Mouse (Mus musculus) retina, postnatal 7 days (tissue): ENCODE measurements around the gene Arhgef1.

Source experiments
- DNase-seq: peaks from one replicate; pipeline ENCODE4 v3.0.0-alpha.2; 2012; ENCODE audit warnings: low read depth, low spot score

The Arhgef1 gene

GRCm38 (mm10) chr7:24944257-24944950, 41.7 kb downstream of the Arhgef1 start, which contains the start of gene Gm4881:
TSS of gene Gm4881 (minus strand) at chr7:24944494.
- no peak for DNase-seq

GRCm38 (mm10) chr7:24947316-24948048, 44.8 kb downstream of the Arhgef1 start:
- DNase-seq, result no peak

GRCm38 (mm10) chr7:24948774-24949173, 46.1 kb downstream of the Arhgef1 start:
- no peak for DNase-seq

GRCm38 (mm10) chr7:24949958-24950623, 47.4 kb downstream of the Arhgef1 start:
- DNase-seq, result peak; percentile 64

DNA sequence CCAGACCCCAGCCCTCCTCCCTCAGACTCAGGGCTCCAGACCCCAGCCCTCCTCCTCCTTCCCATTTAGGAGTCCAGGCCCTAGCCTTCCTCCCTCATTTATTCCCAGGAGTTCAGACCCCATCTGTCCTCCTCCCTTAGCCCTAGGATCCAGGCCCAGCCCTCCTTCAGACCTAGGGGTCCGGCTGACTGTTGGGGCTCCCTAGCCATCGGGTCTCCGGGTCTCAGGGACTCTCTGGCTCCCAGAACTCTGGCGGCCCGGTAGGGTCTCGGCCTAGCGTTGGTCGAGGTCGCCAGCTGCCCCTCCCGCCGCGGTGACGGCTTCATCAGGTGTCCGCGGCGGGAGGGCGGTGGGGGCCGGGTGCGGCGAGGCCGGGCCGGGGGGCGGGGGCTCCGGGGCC, 51.3 kb downstream of the Arhgef1 start:
- no peak for DNase-seq

DNA sequence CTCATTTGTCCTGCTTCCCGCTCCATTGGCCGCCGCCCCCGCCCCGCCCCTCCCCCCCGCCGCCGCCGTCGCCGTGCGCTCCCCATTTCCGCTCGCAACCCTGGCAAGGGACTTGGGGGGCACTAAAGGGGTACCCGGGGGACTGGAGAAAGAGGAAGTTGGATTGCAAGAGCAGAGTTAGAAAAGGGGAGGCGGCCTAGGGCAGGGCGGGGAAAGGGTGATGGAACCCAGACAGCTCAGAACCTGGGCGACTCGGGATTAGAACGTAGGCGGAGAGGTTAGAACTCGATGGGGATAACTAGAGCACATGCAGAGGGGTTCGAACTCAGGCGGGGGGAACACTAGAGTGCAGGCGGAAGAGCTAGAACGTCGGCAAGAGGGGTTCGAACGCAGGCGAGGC, 51.7 kb downstream of the Arhgef1 start:
- DNase-seq, result no peak

DNA sequence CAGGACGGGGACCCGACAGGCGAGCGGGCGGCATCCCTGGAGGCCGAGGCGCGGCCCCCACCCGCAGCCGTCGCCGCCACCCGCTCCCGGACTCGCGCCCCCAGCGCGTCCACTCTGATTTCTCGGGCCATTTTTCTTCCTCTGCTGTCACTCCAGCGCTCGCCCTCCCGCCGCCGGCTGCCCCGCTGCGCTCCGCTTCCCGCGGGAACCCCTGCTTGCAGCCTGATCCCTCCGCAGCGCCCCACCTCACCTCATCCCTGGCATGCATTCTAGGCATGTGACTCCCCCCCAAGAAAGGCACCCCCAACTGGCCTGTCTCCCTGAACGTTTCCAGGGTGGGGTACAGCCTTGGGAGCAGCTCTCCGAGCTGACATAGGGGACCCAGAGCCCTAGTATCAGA, 52.5 kb downstream of the Arhgef1 start:
- no peak for DNase-seq

- no peak for DNase-seq
Measured at GRCm38 (mm10) chr7:24964288-24964687, 61.6 kb downstream of the Arhgef1 start.

DNA sequence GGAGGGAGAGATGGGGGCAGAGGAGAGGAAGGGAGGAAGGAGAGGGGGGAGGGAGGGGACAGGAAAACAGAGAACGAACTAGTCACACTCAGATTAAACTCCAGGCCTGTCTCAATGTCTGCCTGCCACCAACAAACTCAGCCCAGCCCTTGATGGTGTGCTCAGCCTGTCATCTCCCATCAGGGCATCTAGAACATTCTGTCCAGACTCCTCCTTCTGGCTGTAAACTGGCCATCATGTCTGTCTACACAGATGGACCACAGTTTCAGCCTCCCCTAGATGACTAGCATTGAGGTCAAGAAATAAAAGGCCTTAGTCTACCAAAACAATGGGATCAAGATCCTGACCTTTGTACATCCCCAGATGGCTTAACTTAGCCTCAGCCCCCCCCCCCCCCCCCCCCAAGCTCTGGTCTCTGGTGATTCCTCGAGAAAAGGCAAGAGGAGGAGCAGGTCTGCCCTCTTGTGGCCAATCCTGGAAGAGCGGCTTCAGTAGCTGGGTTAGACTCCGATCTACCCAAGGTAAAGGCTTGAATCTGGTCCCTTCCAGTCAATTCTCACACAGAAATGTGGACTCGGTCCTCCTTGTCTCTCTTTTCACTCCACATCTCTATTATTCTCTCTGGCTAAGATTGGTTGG, 62.3 kb downstream of the Arhgef1 start:
- DNase-seq, result peak; percentile 84

DNA sequence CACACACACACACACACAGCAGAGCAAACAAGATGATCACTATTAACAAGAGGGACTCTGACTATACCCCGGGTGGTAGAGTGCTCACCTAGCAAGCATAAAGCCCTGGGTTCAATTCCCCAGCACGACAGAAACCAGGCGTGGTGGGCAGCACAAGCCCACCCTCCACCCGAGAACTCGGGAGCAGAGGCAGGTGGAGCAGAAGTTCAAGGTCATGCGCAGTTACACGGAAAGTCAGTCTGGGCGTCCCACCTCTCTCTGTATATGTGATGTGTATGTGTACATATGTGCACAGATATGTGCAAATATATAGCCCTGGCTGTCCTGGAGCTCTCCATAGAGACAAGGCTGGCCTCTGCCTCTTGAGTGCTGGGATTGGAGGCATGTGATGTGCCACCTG, 65.3 kb downstream of the Arhgef1 start:
- DNase-seq, result no peak

DNA sequence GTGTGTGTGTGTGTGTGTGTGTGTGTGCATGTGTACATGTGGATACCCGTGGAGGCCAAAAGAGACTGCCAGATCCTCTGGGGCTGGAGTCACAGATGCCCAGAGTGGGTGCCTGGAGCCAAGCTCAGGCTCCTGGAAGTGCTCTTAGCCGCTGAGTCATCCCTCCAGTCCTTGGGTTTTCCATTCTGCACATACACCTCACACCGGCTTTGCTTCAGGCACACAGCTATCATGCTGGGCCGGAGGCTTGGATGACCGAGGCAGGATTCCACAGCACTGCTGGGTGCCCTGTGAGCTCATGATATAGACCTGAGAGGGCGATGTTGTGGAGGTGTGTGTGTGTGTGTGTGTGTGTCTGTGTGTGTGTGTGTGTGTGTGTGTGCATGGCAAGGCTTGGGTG, 65.8 kb downstream of the Arhgef1 start:
- no peak for DNase-seq

DNA sequence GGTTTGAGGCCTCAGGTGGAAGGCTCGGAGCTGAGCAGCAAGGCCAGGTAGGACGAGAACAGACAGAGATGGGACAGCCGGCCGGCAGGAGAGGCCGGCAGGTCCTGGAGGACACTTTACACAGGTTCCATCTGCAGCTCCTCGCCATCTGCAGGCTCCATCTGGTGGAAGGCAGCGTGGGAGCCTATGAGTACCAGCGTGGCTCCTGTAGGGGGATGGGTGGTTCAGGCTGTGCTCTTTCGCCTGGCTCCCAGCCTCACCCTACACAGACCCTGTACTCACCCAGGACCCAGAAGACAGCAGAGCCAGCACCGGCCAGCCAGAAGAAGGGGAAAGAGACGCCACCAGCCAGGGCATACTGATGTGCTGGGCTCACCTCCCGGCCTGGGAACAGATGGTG, 67.1 kb downstream of the Arhgef1 start:
- no peak for DNase-seq

- no peak for DNase-seq
Measured at GRCm38 (mm10) chr7:24970341-24970740, 67.6 kb downstream of the Arhgef1 start.

DNA sequence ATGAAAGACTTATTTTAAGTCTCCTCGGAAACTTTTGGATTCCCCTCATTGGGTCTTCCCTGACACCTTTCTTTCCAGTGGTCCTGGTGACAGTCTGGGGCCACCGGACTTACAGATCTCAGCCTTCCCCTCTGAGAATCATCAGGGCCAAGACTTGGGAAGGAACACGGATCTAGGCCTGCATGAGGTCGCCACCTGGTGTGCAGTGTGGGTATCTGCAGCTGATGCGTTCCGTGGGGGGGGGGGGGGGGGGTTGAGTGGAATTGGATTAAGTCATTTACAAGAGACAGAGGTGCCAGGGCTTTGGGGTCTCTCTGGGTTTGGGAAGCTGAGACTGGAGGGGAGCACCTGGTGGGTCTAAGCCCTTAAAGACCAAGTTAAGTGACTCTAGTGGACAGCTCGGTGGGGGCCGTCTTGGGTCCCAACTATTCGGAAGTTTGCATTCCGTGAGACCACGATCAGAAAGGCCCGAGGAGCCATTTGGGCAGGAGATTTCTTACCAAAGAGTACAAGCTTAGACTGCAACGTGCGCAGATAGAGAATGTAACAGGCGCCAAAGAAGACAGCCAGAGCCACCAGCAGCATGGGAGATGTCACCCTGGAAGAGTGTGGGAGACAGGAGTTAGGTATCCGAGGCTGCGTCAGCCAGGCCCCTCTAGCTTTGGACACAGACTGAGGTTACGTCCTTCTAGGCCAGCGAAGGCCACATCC, 68.7 kb downstream of the Arhgef1 start:
- peak; percentile 70 for DNase-seq

- peak; percentile 89 for DNase-seq
Measured at GRCm38 (mm10) chr7:24971972-24972893, 69.5 kb downstream of the Arhgef1 start, which contains the start of gene Rabac1. TSS of gene Rabac1 (minus strand) at chr7:24972754.

GRCm38 (mm10) chr7:24973208-24973607, 70.5 kb downstream of the Arhgef1 start:
- DNase-seq, result no peak

DNA sequence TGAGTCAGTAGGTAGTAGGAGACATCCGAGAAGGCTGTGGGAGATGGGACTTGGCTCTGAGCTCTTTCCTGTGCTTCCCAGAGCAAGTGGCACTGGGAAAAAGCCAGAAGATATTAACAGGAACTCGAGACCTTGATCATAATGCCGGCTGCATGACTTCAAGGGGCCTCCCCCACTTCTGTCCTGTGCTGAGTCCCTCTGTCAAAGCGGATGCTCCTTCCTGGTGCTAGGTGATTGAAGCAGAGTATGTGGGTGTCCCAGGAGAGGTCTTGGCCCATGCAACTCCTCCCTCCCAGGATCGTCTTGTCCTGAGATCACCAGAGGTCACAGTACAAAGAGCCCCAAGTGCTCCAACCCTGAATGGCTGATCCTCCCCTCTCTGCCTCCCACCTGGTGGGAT, 71.2 kb downstream of the Arhgef1 start:
- DNase-seq, result no peak

DNA sequence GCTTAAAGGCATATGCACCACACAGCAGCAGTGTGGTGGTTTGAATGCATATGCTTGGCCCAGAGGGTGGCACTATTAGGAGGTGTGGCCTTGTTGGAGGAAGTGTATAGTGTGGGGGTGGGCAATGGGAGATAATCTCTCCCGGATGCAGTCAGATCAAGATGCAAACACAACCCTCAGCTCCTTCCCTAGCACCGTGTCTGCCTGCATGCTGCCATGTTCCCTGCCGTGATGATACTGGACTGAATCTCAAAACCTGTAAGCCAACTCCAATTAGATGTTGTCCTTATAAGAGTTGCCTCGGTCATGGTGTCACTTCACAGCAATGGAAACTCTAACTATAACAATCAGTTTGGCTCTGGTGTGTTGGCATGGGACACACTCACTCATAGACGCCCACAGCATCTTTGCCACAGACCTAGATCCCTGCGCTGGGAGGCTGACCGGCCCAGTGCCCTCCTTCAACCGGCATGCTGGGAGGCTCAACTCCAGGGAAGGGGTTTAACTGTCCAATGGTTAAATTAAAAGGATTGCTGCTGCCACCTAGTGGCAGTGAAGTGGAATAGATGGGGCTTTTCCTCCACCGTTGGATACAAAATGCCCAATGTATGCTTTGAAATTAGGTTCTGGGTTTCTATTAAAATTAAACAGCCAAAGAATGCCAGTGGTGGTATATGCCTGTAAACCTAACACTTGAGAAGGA, 72.3 kb downstream of the Arhgef1 start:
- peak; percentile 62 for DNase-seq
